Mouse (Mus musculus) right cerebral cortex, adult 18-20 months (tissue): ENCODE measurements at regions not wholly inside any gene's neighbourhood (a gene's known extent, or its start where the extent isn't known, plus 50 kb on each side); places are given as distances from the start of the nearest gene placed in this dataset.
A peak's percentile ranks its signal among the peaks of the same experiment; 100 is the strongest.

Source experiments
- DNase-seq: peaks from one replicate; pipeline ENCODE4 v3.0.0; 2022; ENCODE audit warnings: mixed read lengths

DNA sequence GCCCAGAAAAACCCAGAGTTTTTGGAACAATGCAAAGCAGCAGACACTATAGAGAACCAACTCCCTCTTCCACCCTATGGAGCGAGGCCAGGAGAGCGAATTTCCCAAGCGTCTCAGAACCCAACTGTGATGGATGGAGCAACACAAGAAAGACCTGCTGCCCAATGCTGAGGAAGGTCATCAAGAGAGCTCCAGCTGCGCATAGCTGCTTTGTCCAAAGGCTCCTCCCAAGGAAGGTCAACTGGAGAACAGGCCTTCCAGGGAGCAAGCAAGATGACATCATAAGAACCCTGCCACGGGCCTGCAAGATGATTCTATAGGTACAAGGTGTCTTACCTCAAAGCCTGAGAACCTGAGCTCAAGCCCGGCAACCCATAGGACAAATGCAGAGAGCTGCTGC lies 104.5 kb upstream of the Lpar1 start:
- DNase-seq = no peak

DNA sequence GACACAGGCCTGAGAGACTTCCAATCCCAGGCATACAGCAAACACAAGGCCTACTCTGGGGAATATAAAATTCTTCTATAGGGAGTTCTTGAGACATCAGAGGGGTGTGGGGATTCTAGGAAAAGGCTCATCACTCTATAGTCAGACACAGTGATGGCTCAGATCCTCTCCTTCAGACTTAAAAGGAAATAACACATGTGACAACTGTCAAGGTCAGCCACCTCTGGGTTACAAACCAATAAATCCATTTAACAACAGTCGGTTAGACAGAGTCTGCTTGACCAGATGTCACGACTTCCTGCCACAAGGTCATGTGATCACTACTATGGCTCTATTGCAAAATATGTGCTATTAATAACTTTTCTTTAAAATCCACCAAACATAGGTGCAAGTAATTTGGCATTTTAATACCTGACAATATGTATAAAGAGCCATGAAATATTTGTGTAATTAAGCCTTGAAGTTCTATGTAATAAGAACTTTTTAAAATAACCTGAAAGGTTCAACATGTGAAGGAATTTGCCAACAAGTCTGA lies 94.1 kb upstream of the Lpar1 start:
- no peak for DNase-seq

DNA sequence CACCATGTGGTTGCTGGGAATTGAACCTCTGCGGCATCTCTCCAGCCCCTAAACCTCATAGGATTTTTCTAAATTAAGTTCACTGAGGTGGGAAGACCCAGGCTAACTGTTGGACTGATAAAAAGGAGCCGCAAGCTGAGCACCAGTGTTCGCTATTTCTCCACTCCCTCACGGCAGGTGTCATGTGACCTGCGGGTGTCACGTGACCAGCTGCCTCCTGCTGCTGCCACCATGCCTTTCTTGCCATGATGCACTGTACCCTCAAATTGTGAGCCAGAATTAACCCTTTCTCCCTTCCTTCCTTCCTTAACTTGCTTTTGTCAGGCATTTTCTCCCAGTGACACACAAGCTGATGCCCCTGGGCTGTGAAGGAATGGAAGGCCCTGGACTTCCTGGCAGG lies 93.1 kb upstream of the Lpar1 start:
- no peak for DNase-seq

DNA sequence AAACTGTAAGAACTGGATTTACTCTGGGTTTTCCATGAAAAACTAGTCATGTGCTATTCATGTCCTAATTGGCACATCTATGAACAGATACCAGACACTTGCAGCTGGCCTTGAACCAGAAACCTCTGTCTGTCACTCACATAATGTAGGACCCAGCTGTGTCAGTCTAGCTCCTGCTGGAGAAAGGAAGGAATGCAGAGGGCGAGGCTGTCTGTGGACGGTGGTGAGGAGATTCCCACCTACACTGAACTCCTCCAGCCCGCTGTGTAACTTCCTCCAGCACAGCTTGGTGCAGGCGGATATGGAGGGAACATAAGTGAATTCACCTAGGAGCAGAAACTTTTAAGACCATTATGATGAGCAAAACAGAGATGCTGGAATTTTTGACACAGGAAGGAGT lies 89.7 kb upstream of the Lpar1 start:
- DNase-seq = peak; percentile 1

DNA sequence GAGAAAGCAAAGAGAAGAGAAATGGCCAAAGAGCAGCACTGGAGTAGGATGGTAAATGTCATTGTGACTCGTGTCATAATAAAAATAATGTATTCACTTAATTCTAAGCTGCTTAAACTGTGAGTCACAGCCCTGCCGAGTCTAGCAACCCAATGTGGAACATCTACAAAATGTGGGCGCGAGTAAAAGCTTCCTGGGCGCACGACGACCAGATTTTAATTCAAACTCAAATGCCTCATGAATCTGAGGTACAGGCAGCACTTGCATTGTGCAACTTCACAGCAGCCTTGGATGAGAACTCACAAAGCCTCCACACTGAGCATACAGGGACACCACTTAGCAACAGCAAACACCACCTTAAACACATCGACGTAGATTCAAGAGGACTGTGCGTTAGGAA lies 88.5 kb upstream of the Lpar1 start:
- peak; percentile 54 for DNase-seq

DNA sequence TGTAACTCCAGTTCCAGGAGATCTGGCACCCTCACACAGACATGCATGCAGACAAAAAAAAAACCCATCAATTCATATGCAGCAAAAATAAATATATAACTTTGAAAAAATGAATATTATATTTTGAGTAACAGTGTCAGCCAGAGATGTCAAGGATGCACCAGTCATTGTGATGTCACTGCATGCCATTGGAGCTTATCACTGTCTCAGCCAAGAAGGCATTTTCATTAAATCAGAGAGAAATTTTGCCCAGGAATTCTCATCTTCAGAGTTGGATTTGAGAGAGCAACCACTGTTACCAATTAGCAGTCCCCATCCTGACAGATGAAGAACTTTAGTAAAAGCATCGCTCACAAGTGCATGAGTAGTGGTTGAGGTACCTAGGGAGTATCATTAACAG lies 79.0 kb upstream of the Lpar1 start:
- no peak for DNase-seq

DNA sequence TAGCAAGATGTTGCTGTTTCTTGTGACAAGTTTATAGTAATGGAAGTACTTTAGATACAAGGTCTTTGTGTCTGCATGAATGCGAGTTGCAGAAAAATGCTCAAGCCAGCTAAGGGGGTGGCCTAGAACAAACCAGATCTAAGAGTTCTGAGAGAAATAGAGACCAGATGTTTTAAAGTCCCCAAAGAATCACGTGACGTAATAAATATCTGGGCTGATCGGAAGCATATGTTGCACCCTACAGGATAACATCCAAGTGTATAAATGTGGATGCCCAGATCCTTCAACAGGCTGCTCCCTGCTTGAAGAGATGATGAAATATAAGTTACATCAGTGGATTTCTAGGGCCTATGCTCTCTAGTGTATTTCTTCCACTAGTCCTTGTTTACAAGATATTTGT lies 77.7 kb upstream of the Lpar1 start:
- DNase-seq = no peak

DNA sequence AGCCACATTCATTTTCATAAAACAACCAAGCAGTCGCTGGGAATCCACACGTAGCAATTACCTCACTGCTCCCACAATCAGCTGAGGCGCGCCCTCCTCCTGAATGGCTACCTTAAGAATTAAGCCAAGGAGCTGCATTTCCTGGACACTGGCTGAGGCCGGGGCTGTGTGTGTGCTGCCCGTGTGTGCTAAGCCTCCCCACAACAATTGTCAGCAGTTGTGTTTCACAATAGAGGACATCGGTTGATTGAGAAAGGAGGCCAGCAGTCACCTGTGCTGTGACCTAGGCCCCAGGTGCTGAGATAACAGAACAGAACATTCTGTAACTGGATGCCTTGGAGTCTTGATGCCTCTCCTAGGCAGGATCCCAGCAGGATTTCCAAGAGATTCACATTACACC lies 73.3 kb upstream of the Lpar1 start:
- no peak for DNase-seq

DNA sequence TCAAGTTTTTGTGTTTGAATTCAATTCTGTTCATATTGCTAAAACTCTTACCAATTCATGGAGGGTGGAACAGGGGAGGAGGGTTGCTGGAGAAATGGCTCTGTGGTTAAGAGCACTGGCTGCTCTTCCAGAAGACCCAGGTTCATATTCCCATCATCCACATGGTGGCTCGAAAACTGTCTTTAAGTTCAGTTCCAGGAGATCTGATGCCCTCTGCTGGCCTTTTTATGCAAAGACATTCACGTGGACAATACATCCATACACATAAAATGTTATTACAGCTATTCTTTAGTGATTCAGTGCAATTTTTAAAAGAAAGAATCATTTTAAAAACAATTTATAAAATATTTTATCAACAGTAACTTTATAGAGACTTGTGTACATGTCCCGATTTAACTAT lies 70.4 kb upstream of the Lpar1 start:
- no peak for DNase-seq

DNA sequence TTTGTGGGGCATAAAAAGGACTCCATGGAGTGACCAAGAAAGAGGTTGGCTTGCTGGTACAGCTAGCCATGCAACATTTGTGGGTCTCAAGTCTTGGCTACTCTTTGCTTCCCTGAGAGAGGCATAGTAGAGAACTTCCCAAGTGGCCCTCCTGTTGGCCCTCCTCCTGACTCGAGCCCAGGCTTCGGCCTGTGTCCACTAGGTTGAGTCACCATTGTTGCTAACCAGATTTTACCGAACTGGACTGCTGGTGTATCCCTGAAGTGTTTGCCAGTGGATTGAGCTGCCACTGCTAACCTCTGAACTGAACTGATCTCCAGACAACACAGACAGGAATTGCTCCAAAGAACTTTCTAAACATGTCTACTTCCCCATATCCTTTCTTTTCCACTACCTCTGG lies 66.9 kb upstream of the Lpar1 start:
- no peak for DNase-seq

DNA sequence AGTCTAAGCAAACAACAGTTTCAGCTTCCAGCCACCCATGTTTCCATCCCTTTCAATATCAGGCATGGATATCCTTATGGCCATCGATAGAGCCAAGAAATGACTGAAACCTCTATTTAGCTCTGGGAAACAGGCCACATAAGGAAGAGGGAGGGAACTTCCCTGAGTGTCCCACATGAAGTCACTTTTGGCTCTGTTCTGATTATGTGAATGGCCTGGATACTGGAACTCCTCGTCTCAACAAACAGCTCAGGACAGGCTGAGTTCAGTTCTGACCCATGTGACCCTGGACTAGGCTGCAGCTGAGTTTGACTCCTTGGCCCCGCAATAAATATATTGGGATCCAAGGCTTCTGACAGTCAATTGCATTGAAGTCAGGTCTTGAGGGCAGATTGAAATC lies 63.6 kb upstream of the Lpar1 start:
- no peak for DNase-seq

DNA sequence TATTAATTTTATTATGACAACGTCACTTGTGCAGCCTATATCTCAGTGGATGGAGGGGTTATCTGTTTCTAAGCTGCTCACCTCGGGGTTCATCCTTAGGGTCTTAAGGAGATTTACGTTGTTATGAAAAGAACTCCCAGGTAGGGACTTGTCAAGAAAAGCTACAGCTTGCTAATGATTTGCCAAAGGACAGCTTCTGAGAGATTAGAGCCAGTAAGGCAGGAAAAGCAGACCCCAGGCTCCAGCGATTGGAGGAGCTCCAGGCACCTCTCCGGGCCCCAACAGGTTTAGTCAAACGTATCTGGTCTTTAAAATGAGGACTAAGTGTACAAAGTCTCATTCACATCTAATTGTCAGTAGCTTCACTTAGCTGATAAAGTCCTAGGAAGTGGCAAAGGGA lies 59.8 kb upstream of the Lpar1 start:
- DNase-seq = no peak

DNA sequence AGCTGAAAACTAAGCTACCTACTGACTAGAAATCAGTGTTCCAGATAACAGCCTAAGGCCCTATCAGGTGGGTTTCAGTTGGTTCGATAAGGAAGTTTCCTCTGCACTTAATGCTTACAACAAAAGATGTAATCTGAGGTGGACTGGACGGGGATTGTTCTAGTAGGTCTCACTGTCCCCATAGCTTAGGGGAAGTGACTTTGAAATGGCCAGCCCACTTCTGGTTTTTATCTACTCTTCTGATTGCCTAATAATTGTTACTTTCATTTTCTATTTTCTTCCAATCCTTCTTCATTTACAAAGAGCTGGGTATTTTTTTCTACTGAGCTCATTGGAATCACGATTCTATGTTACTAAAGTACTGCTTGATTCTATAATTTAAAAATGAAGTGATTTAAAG lies 59.3 kb upstream of the Lpar1 start:
- DNase-seq = no peak

DNA sequence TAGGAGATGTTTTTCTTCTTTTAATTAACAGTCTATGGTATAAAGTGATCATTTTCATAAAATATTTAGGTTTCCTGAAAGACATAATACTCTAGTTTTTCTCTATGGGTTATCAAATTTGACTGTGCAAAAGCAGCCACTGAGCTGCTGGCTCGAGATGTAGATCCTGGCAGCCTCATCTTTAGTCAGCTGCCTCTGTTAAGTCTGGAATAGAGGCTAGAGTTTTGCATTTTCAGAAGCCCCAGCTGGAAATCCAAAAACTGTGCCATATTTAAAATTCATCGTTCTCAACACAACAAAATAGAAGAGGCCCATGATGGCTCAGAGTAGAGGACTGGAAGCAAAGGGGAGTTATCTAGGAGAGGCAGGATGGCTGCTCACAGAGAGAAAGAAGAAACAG lies 53.8 kb upstream of the Lpar1 start:
- no peak for DNase-seq

DNA sequence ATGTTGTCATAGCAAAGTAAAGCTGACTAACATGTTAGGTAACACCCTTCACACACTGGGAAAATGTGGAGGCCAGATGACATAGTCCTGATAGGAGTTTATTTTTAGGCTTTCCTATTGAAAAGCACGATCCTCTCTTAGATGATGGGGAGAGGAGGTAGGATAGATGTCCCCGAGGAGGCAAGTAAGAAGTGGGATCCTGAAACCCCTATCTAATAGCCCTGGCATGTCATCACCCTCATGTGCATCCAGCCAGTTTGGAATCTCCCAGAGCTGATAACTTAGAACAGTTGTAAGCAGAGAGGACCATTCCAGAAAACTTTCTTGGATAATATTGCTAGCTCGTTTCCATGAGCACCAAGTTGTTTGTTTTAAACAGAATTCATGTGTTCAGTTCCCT lies 52.2 kb upstream of the Lpar1 start:
- no peak for DNase-seq
